Mouse (Mus musculus): Measurements from ENCODE around the gene Snapc3. TPM values are rescaled to one million over a fixed set of nuclear protein-coding genes. Genes with fewer than 3 reads are reported as not detected.

The Snapc3 gene
- 10 to 100 TPM; 37.1 to 38.0 TPM for polyA plus RNA-seq (2017; shearing (Covaris generic))

GRCm38 (mm10) chr4:83417160-83417819, at the start of gene Snapc3:
Gene Snapc3, plus strand, starts transcription at chr4:83417724.

GRCm38 (mm10) chr4:83486117-83486901, 68.8 kb downstream of the Snapc3 start, which contains the start of gene Psip1:
Gene Psip1, minus strand, starts transcription at chr4:83486459.

Other genes with a start within 250 kb of the Snapc3 start
- 100 to 1,000 TPM; 102 to 107 TPM for gene Ttc39b, start 93.5 kb upstream of the Snapc3 start, polyA plus RNA-seq (2017; shearing (Covaris generic))
- 100 to 1,000 TPM; 162 to 180 TPM for gene Psip1, start 68.7 kb downstream of the Snapc3 start, polyA plus RNA-seq (2017; shearing (Covaris generic))
- 10 to 100 TPM in 1 of 2 experiments, 1 to 10 TPM in 1; 8.3 to 10.3 TPM for gene Ccdc171, start 107.8 kb downstream of the Snapc3 start, polyA plus RNA-seq (2017; shearing (Covaris generic))

Data from activated CD4-positive, CD25-positive, alpha-beta regulatory T cell (primary cell).